Mouse (Mus musculus): ENCODE data around the gene Camk1g.

The Camk1g gene

GRCm38 (mm10) chr1:193299995-193300394, 70.1 kb downstream of the Camk1g start:
- DNase-seq = no peak

DNA sequence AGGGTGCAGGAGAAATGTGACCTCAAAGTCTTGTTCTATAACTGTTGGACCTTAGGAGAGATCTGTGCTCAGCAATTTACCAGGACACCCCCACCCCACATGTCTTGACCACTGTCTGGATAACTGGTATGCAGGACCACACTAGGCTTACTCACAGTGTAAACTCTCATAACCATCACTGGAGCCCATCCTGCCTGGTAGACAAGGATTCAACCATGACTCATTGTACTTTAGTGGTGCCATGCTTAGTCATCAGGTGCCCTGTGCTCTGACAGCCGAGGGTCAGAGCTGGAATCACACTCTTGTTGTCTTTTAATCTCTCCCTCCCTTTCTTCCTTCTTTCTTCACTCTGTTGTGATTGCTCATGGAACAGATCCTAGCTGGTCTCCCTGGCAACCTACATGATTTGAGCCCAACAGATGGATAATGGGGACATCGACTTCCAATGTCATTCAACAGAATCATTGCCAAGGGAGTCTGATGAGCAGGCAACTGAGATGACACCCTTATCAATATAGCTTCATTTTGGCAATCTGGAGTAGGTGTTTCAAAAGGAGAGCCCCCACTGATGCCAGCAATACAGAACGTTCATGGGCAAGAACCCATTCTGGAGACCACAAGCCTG, 71.8 kb downstream of the Camk1g start:
- no peak for DNase-seq

Measured in lung, postnatal 36 days (tissue).